Mouse (Mus musculus): Measurements from ENCODE around the gene Spire2. TPM values are rescaled to one million over a fixed set of nuclear protein-coding genes. Genes with fewer than 3 reads are reported as not detected.

Spire2 gene
- polyA plus RNA-seq, 1 experiment from 2014 or later: 19.9 TPM

DNA sequence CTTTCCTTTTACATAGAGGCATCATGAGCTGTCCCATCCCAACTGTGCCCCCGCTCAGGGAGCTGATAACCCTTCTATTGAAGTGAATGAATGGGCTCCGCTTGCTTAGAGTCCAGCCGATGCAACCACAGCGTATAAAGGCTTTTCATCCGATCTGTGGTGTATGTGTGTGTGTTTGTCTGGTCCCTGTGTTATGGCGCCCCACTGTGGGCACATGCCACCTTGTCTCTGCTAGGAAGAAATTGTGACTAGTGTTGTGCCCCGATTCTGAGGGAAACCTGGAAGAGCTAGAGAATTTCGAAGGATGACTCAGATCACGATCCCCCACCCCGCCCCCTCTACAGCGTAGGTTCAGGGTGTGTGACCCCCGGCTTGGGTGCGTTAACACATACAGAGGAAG is 20.3 kb downstream of the Spire2 start:
- Histone ChIP-seq H3K9ac (no peak overlapping the region), H3K27me3 (no peaks in the 10 kb centered on the region), H3K36me3 (replicated peaks) (peaks cover 18% of the 10 kb centered on the region), H3K4me2 (no peak overlapping the region), H3K4me1 (peaks cover 14% of the 10 kb centered on the region), H3K4me3 (replicated peaks) (no peak overlapping the region), H3K9me3 (no peaks in the 10 kb centered on the region), H3K27ac (no peak overlapping the region)
- 55% methylated on average over 13 of the region's 13 CpGs for WGBS
- ATAC-seq (ENCODE audit: low FRiP score): no peak

GRCm38 (mm10) chr8:123353216-123353615 is 20.7 kb downstream of the Spire2 start:
- no peak overlapping the region for H3K4me3 ChIP-seq (replicated peaks)
- peaks cover 18% of the 10 kb centered on the region for H3K36me3 ChIP-seq (replicated peaks)
- peaks cover 10% of the 10 kb centered on the region for H3K4me1 ChIP-seq
- no peak overlapping the region for H3K9ac ChIP-seq
- WGBS: 54% methylated on average over 11 of the region's 11 CpGs
- H3K4me2 ChIP-seq: no peak overlapping the region
- no peaks in the 10 kb centered on the region for H3K27me3 ChIP-seq
- no peaks in the 10 kb centered on the region for H3K9me3 ChIP-seq
- H3K27ac ChIP-seq: no peak overlapping the region
- no peak for ATAC-seq (ENCODE audit: low FRiP score)

- Histone ChIP-seq H3K9me3 (no peaks in the 10 kb centered on the region), H3K36me3 (replicated peaks) (peaks cover 34% of the 10 kb centered on the region), H3K27me3 (no peaks in the 10 kb centered on the region), H3K4me3 (replicated peaks) (no peak overlapping the region), H3K4me1 (no peaks in the 10 kb centered on the region), H3K27ac (peak overlapping the region; percentile 51; the same call in 1 of the 2 replicates), H3K4me2 (no peak overlapping the region), H3K9ac (no peak overlapping the region)
- WGBS: 42% methylated on average over 12 of the region's 12 CpGs
- ATAC-seq (ENCODE audit: low FRiP score): peak; percentile 80
Measured at GRCm38 (mm10) chr8:123361082-123361739, 28.7 kb downstream of the Spire2 start.

GRCm38 (mm10) chr8:123373403-123374238 is 41.1 kb downstream of the Spire2 start, which contains the start of gene Tcf25:
Tcf25 (plus strand) TSS chr8:123373753.
- Histone ChIP-seq H3K27me3 (no peaks in the 10 kb centered on the region), H3K9ac (peak within 1 kb of the TSS; percentile 78), H3K36me3 (replicated peaks) (peaks cover 15% of the 10 kb centered on the region), H3K9me3 (no peaks in the 10 kb centered on the region), H3K27ac (peak within 1 kb of the TSS; percentile 96), H3K4me2 (peak within 1 kb of the TSS; percentile 83), H3K4me1 (peaks cover 28% of the 10 kb centered on the region), H3K4me3 (replicated peaks) (peak within 1 kb of the TSS; percentile 76)
- under 1% methylated on average over 75 of the region's 75 CpGs for WGBS
- ATAC-seq (ENCODE audit: low FRiP score): peak; percentile 93

GRCm38 (mm10) chr8:123374239-123374578 is 41.7 kb downstream of the Spire2 start:
- 1% methylated on average over 20 of the region's 20 CpGs for WGBS
- peaks cover 11% of the 10 kb centered on the region for H3K36me3 ChIP-seq (replicated peaks)
- peak overlapping the region; percentile 76 for H3K4me3 ChIP-seq (replicated peaks)
- H3K9me3 ChIP-seq: no peaks in the 10 kb centered on the region
- peak overlapping the region; percentile 83 for H3K4me2 ChIP-seq
- peak; percentile 81 for ATAC-seq (ENCODE audit: low FRiP score)
- H3K27ac ChIP-seq: peak overlapping the region; percentile 96
- peak overlapping the region; percentile 78 for H3K9ac ChIP-seq
- no peaks in the 10 kb centered on the region for H3K27me3 ChIP-seq
- H3K4me1 ChIP-seq: peaks cover 28% of the 10 kb centered on the region

DNA sequence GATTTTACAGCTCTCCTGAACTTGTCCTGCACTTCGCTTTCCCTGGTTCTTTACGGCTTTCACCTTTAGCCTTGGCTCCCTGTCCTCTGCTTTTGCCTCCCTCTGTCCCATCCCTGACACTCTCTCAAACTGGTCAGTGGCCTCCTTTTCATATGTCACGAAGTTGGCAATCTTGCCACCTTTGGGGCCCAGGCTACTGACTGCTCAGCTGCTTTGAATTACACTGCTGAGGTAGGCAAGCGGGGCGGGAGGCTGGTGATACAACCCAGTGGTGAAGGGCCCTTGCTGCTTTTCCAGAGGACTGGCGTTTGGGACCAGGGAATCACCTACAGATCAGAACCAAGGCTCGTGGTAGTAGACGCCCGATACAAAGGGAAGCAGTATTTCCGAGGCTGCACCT is 43.2 kb downstream of the Spire2 start:
- H3K9ac ChIP-seq: peak overlapping the region; percentile 33; the same call in 1 of the 2 replicates
- H3K4me2 ChIP-seq: no peak overlapping the region
- 85% methylated on average over 10 of the region's 10 CpGs for WGBS
- H3K4me3 ChIP-seq (replicated peaks): no peak overlapping the region
- no peaks in the 10 kb centered on the region for H3K9me3 ChIP-seq
- H3K27me3 ChIP-seq: no peaks in the 10 kb centered on the region
- ATAC-seq (ENCODE audit: low FRiP score): no peak
- peaks cover 11% of the 10 kb centered on the region; the same call in 1 of the 2 replicates for H3K36me3 ChIP-seq (replicated peaks)
- peak overlapping the region; percentile 1; the same call in 1 of the 2 replicates for H3K27ac ChIP-seq
- peaks cover 28% of the 10 kb centered on the region for H3K4me1 ChIP-seq

- ATAC-seq (ENCODE audit: low FRiP score): no peak
- H3K36me3 ChIP-seq (replicated peaks): peaks cover 14% of the 10 kb centered on the region; the same call in 1 of the 2 replicates
- H3K27me3 ChIP-seq: no peaks in the 10 kb centered on the region
- H3K9ac ChIP-seq: no peak overlapping the region
- peak overlapping the region; percentile 1; the same call in 1 of the 2 replicates for H3K27ac ChIP-seq
- peaks cover 28% of the 10 kb centered on the region for H3K4me1 ChIP-seq
- no peak overlapping the region for H3K4me2 ChIP-seq
- H3K4me3 ChIP-seq (replicated peaks): no peak overlapping the region
- H3K9me3 ChIP-seq: no peaks in the 10 kb centered on the region
- WGBS: 62% methylated on average over 8 of the region's 8 CpGs
Measured at GRCm38 (mm10) chr8:123376106-123376505, 43.6 kb downstream of the Spire2 start.

GRCm38 (mm10) chr8:123381711-123382110 is 49.2 kb downstream of the Spire2 start:
- no peak for ATAC-seq (ENCODE audit: low FRiP score)
- Histone ChIP-seq H3K36me3 (replicated peaks) (peaks cover 64% of the 10 kb centered on the region), H3K27ac (no peak overlapping the region), H3K4me3 (replicated peaks) (no peak overlapping the region), H3K9ac (no peak overlapping the region), H3K4me2 (no peak overlapping the region), H3K4me1 (no peaks in the 10 kb centered on the region), H3K9me3 (no peaks in the 10 kb centered on the region), H3K27me3 (no peaks in the 10 kb centered on the region)
- 95% methylated on average over 4 of the region's 4 CpGs for WGBS

DNA sequence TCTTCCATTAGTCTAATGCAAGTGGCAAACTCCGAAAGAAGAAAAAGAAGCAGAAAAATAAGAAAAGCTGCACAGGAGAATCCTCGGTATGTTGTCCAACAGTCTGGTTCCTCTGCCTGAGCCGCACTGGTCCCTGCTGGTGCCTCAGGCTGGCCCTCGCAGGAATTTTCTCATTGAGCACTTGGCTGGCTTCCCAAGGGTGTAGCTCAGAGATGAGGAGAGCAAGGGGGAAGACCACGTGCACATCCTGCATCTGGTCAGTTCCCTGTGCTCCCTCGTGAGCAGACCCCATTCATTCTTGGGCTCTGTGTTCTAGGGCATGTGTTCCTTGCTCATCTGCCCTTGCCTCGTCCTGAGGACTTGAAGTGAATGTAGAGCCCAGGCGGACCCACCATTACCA is 50.0 kb downstream of the Spire2 start:
- H3K4me1 ChIP-seq: no peaks in the 10 kb centered on the region
- WGBS: 88% methylated on average over 8 of the region's 8 CpGs
- no peak for ATAC-seq (ENCODE audit: low FRiP score)
- no peak overlapping the region for H3K9ac ChIP-seq
- H3K4me3 ChIP-seq (replicated peaks): no peak overlapping the region
- H3K27me3 ChIP-seq: no peaks in the 10 kb centered on the region
- no peaks in the 10 kb centered on the region for H3K9me3 ChIP-seq
- no peak overlapping the region for H3K4me2 ChIP-seq
- H3K36me3 ChIP-seq (replicated peaks): peaks cover 72% of the 10 kb centered on the region
- no peak overlapping the region for H3K27ac ChIP-seq

DNA sequence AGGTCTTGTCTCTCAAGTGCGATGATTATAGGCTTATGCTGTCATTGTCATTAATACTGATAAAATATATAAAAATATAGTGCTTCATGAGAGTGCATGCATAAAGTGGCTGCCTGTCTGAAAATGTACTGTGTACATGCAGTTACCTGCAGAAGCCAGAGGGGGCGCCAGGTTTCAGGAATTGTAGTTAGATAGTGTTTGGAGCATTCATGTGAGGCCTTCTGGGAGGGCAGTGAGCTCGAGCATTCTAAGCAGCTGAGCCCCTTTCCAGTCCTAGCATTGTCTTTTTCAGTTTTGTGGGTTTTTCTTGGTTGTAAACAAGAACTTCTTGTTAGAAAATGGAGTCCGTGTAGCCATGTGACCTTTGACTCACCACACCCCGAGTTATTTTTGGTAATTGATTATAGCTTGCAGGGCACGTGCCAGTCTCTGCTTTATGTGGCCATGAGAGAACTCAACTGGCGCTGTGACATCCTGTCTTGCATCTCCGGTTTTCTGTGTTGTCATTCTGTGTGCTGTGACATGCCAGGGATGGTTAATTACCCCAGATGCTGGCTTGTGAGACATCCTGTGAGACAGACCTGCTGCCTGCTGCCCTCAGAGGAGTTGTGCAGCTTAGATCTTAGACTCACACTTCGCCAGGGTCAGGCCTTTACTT is 52.5 kb downstream of the Spire2 start:
- no peak for ATAC-seq (ENCODE audit: low FRiP score)
- no peaks in the 10 kb centered on the region for H3K9me3 ChIP-seq
- no peaks in the 10 kb centered on the region for H3K27me3 ChIP-seq
- no peak overlapping the region for H3K4me3 ChIP-seq (replicated peaks)
- 72% methylated on average over 9 of the region's 9 CpGs for WGBS
- peaks cover 90% of the 10 kb centered on the region for H3K36me3 ChIP-seq (replicated peaks)
- H3K4me1 ChIP-seq: no peaks in the 10 kb centered on the region
- H3K27ac ChIP-seq: no peak overlapping the region
- H3K9ac ChIP-seq: no peak overlapping the region
- H3K4me2 ChIP-seq: no peak overlapping the region

- no peak overlapping the region for H3K4me2 ChIP-seq
- no peak overlapping the region for H3K4me3 ChIP-seq (replicated peaks)
- 77% methylated on average over 3 of the region's 3 CpGs for WGBS
- H3K27me3 ChIP-seq: no peaks in the 10 kb centered on the region
- no peaks in the 10 kb centered on the region for H3K9me3 ChIP-seq
- H3K27ac ChIP-seq: no peak overlapping the region
- ATAC-seq (ENCODE audit: low FRiP score): no peak
- H3K36me3 ChIP-seq (replicated peaks): peaks cover 98% of the 10 kb centered on the region
- no peak overlapping the region for H3K9ac ChIP-seq
- H3K4me1 ChIP-seq: no peaks in the 10 kb centered on the region
Measured at GRCm38 (mm10) chr8:123387041-123387440, 54.5 kb downstream of the Spire2 start.

DNA sequence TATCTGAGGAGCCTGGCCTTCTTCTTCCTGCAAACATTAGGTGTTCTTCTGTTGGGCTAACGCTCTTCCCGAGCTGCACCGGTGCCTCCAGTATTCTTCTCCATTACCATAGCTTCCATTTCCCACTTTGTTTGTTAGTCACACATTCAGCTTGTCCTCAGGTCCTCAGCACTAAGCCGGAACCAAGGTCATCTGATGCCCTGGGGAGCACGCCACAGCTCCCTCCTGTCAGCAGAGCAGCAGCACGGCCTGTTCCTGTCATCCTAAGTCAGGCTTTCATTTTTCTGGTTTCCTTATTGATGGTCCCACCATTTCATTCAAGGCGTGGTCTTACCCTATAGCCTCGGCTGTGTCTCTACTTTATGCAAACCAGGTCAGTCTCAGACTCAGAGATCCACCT is 55.3 kb downstream of the Spire2 start:
- Histone ChIP-seq H3K27ac (no peak overlapping the region), H3K4me2 (no peak overlapping the region), H3K4me1 (no peaks in the 10 kb centered on the region), H3K36me3 (replicated peaks) (peaks cover 99% of the 10 kb centered on the region), H3K27me3 (no peaks in the 10 kb centered on the region), H3K9ac (no peak overlapping the region), H3K4me3 (replicated peaks) (no peak overlapping the region), H3K9me3 (no peaks in the 10 kb centered on the region)
- WGBS: 93% methylated on average over 8 of the region's 8 CpGs
- ATAC-seq (ENCODE audit: low FRiP score): no peak

All from forebrain, embryonic 12.5 days (tissue).